Mouse (Mus musculus) ES-E14 (cell line): ENCODE results near the gene Sucla2.

Experiments
- CHD2 ChIP-seq: IDR thresholded peaks from 2 replicates; pipeline ENCODE4 v1.6.1; 2014; ENCODE audit warnings: mild to moderate bottlenecking, low read depth, low read length, inconsistent platforms
- MAFK ChIP-seq: IDR thresholded peaks from 2 replicates; pipeline ENCODE4 v1.6.1; 2014; ENCODE audit warnings: mild to moderate bottlenecking, low read depth, low read length, inconsistent platforms; ENCODE audit not compliant: insufficient read depth
- ZNF384 ChIP-seq: IDR thresholded peaks from 2 replicates; pipeline ENCODE4 v1.6.1; 2012; ENCODE audit warnings: low read depth, low read length, inconsistent platforms

- TF ChIP-seq MAFK (no peak), ZNF384 (no peak), CHD2 (no peak)
Measured at GRCm38 (mm10) chr14:73535641-73536040, 10.5 kb downstream of the Sucla2 start.
